Mouse (Mus musculus): ENCODE measurements around the gene Sema5a.

The Sema5a gene

GRCm38 (mm10) chr15:32349276-32349675, 104.7 kb downstream of the Sema5a start:
- in situ Hi-C loops (cut with MseI, MboI), result no loop called here

- in situ Hi-C loops (cut with MseI, MboI), result no loop called here
Measured at GRCm38 (mm10) chr15:32352995-32353394, 108.4 kb downstream of the Sema5a start.

- in situ Hi-C loops (cut with MseI, MboI), result no loop called here
Measured at GRCm38 (mm10) chr15:32353513-32353912, 108.9 kb downstream of the Sema5a start.

- in situ Hi-C loops (cut with MseI, MboI), result no loop called here
Measured at GRCm38 (mm10) chr15:32356805-32357204, 112.2 kb downstream of the Sema5a start.

- in situ Hi-C loops (cut with MseI, MboI), result no loop called here
Measured at GRCm38 (mm10) chr15:32367841-32368240, 123.2 kb downstream of the Sema5a start.

- in situ Hi-C loops (cut with MseI, MboI), result no loop called here
Measured at GRCm38 (mm10) chr15:32370914-32371313, 126.3 kb downstream of the Sema5a start.

GRCm38 (mm10) chr15:32371385-32371784, 126.8 kb downstream of the Sema5a start:
- in situ Hi-C loops (cut with MseI, MboI), result no loop called here

GRCm38 (mm10) chr15:32376326-32376725, 131.7 kb downstream of the Sema5a start:
- in situ Hi-C loops (cut with MseI, MboI), result no loop called here

GRCm38 (mm10) chr15:32377781-32378180, 133.2 kb downstream of the Sema5a start:
- in situ Hi-C loops (cut with MseI, MboI), result no loop called here

- in situ Hi-C loops (cut with MseI, MboI), result no loop called here
Measured at GRCm38 (mm10) chr15:32380311-32380710, 135.7 kb downstream of the Sema5a start.

GRCm38 (mm10) chr15:32382930-32383481, 138.4 kb downstream of the Sema5a start:
- in situ Hi-C loops (cut with MseI, MboI), result no loop called here

GRCm38 (mm10) chr15:32396241-32396890, 151.8 kb downstream of the Sema5a start:
- in situ Hi-C loops (cut with MseI, MboI), result no loop called here

- in situ Hi-C loops (cut with MseI, MboI), result no loop called here
Measured at GRCm38 (mm10) chr15:32397064-32397463, 152.5 kb downstream of the Sema5a start.

- in situ Hi-C loops (cut with MseI, MboI), result no loop called here
Measured at GRCm38 (mm10) chr15:32398721-32399120, 154.1 kb downstream of the Sema5a start.

- in situ Hi-C loops (cut with MseI, MboI), result no loop called here
Measured at GRCm38 (mm10) chr15:32401909-32402527, 157.4 kb downstream of the Sema5a start.

- in situ Hi-C loops (cut with MseI, MboI), result no loop called here
Measured at GRCm38 (mm10) chr15:32403321-32403720, 158.7 kb downstream of the Sema5a start.

GRCm38 (mm10) chr15:32406436-32406835, 161.8 kb downstream of the Sema5a start:
- in situ Hi-C loops (cut with MseI, MboI), result no loop called here

- in situ Hi-C loops (cut with MseI, MboI), result no loop called here
Measured at GRCm38 (mm10) chr15:32407766-32408165, 163.2 kb downstream of the Sema5a start.

- in situ Hi-C loops (cut with MseI, MboI), result no loop called here
Measured at GRCm38 (mm10) chr15:32416291-32416690, 171.7 kb downstream of the Sema5a start.

GRCm38 (mm10) chr15:32422631-32423030, 178.0 kb downstream of the Sema5a start:
- in situ Hi-C loops (cut with MseI, MboI), result no loop called here

- in situ Hi-C loops (cut with MseI, MboI), result no loop called here
Measured at GRCm38 (mm10) chr15:32423061-32423460, 178.5 kb downstream of the Sema5a start.

GRCm38 (mm10) chr15:32427188-32427924, 182.7 kb downstream of the Sema5a start:
- in situ Hi-C loops (cut with MseI, MboI), result no loop called here

Measured in mouse trophoblast stem cell (cell line).